Mouse (Mus musculus) testis, adult 2 months (tissue): Measurements from ENCODE around the gene Adamts1.

ENCODE experiments used
- CTCF ChIP-seq: fragments of 200-500 bp; IDR thresholded peaks from 2 replicates; pipeline ENCODE4 v1.5.1; 2012; ENCODE audit warnings: low read depth, mild to moderate bottlenecking, inconsistent platforms, low read length, moderate library complexity; ENCODE audit not compliant: control insufficient read depth, insufficient read depth, insufficient replicate concordance
- POLR2A ChIP-seq: fragments of 200-500 bp; IDR thresholded peaks from 2 replicates; pipeline ENCODE4 v1.6.1; 2012; ENCODE audit warnings: low read depth, mild to moderate bottlenecking, inconsistent platforms, low read length, moderate library complexity; ENCODE audit not compliant: control insufficient read depth

DNA sequence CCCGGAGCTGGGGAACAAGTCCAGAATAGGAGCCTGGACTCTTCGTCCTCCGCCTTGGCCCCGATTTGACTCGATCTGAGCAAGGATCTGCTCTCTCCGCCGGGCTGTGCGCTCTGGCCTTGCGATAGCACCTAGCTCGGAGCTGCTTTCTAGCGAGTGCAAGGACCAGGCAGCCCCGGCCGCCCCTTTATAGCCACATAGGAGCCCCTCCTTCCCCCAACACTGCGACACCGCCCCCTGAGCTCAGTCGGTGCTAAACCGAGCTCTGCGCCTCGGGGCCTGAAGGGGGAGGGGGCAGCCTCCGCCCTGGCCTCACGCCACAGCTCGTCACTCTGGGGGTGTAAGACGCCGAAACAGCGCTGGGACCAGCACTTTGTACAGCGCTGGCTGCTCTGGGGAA lies at the start of gene Adamts1:
- no peak for TF ChIP-seq CTCF
- TF ChIP-seq POLR2A = peak; percentile 77
